Mouse (Mus musculus) right cerebral cortex, postnatal 4 days (tissue): ENCODE measurements around the gene Ascl1.

ENCODE experiments used
- DNase-seq: peaks from one replicate; pipeline ENCODE4 v3.0.0-alpha.2; 2022

The Ascl1 gene

DNA sequence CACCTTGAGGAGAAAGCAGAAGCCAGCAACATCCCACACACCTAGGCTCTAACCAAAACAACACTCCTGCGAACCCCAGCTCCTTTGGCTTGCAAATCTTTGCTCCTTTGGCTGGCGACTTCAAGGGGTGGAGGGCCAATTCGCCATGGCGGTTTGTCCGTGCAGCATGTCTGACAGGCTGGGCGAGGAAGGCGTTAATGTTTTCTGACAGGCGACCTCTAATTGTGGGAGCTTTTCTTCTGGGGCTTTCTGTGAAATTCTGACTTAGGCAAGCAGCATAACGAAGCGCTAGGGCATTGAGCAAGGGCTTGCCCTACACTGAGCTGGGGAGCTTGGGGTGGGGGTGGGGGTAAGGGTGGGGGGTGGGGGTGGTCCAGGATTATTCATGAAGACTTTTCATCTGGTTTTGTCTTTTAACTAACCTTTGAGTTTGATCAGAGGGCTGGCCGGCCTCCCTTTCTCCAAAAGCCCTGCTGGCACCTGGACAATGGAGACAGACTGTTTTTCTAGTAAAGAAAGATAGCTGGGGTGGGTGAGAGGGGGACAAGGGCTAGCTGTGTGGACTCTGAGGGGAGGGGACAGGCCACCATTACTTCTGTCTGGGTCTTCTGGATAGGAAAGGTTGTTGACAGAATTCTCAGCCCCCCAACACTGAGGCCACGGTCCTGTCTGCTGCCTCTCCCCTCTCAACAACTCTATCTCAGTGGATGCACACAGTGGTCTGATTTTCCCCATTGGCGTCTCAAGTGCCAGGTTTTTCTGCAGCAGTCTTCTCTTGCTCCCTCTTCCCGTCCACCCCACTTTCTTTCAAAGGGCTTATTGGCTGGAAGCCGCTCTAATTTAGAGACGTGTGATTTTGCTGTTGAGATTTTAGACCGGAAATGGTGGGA, 8.4 kb downstream of the Ascl1 start:
- no peak for DNase-seq

DNA sequence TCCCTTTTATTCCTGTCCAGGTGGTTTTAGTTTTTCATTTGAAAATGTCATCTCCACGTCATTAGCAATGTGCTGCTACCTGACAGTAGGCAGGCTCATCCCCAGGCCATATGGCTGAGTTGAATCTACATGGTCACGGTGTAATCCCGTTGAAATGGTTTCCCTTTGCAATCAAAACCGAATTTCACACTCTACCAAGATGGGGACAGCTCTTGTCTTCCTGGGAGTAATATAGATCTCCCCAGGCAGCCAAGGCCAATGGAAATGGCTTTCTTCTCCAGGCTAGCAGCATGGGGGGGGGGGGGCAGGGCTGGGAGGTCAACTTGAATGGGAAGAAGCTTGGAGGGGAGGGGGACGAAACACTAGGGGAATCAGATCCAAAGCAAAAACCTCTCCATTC, 15.6 kb downstream of the Ascl1 start:
- DNase-seq = no peak

DNA sequence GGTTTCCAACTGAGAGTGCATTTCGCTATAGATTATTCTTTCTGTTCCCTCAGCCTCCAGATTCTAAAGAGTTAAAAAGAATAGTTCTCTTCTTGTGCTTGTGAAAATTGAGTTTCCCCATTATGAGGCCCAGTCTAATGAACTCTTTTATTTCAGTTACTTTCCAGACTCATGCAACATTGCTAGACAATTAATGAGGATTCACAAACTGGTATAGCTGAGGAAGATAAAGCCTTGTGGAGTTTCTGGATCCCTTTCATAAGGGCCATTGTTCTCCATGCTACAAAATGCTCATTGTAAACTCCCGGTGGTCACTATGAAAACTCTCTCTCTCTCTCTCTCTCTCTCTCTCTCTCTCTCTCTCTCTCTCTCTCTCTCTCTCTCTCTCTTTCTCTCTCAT, 18.5 kb downstream of the Ascl1 start:
- no peak for DNase-seq

GRCm38 (mm10) chr10:87473475-87474131, 19.9 kb downstream of the Ascl1 start:
- no peak for DNase-seq

GRCm38 (mm10) chr10:87450777-87451176, 42.7 kb downstream of the Ascl1 start:
- DNase-seq = no peak

- DNase-seq = no peak
These were observed 44.1 kb downstream of the Ascl1 start for GRCm38 (mm10) chr10:87449368-87449767.

DNA sequence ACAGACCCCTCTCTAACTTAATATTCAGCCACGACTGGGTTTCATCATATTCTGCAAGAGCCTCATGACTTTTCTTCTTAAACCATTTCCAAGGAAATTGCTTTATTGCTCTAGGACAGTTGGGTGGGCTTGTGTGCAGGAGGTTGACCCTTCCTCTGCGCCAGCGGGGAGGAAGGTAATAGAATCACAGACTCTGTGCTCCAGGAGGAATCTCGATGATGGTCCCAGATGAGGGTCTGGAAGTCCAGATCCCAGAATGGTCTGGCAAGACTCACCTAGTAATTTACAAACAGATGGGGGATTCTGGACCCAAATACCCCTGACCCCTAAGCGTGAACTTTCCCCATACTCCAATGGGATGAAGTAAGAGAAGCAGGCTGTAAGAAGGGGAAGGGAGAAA, 45.2 kb downstream of the Ascl1 start:
- no peak for DNase-seq

GRCm38 (mm10) chr10:87447754-87448095, 45.7 kb downstream of the Ascl1 start:
- DNase-seq = peak; percentile 62

DNA sequence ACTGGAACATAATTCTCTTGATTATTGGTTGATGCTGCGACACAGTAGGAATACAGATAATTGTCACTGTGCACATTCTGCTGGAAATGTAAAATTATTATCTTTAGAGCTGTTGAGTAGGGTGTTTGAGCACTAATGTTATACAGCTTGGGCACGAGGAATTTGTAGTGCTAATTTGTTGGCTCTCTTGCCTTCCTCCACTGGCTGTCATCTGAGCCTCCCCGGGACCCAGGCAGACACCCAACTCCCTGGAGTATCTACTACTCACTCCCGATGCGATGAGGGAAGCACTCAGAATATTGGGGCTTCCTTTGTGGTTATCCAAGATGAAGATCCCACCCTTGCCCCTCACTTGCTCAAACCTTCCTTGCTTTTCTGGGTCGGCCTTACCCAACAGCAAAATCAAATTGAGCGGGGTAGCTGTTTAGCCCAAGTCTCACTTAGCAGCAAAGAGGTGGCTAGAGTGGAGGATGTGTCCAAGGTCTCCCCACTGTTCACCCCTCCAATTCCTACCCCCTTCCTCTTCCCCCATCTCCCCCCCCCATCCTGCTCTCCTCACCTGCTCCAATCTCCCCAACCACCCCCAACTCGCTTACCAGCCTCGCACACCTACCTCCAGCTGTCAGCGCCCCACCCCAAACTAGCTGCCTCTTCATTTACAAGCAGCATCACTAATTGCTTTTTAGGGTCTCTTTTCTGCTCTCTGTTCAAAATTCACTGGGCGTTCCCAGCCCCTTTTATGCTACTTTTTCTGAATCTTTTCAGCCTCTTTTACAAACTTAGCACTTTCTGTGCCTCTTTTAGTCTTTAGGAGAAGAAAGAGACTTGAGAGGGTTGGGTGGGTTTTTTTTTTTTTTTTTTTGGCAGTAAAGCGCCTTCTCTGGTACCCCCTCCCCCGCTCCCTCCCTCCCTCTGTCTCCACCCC, 46.4 kb downstream of the Ascl1 start:
- DNase-seq = peak; percentile 18

DNA sequence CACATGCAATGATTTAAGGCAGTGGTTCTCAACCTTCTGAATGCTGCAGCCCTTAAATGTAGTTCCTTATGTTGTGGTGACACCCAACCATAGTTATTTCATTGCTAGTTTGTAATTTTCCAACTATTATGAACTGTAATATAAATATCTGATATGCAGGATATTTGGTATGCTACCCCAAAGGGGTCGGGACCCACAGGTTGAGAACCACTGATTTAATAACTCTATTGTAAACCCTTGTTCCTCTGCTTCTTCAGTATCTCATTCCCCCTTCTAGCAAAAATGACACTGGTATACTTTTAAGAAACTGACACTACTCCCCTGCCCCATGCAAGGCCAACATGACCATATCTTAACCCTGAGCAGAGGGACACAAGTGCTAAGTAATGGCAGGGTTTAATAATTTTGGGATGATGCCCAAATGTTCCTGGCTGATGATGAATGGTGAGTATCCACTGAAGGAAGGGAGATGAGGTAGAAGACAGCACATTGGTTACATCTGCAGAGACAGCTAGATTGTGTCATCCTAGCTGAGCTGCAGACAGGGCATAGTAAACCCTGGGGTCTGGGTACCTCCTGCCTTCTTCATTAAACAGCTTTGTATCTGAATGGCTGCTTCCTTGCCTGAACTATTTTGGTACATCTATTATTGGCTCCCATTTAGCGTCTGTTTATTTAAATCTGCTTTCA, 47.2 kb downstream of the Ascl1 start:
- DNase-seq = no peak
